Mouse (Mus musculus): ENCODE results near the gene Ush1g.

The Ush1g gene

DNA sequence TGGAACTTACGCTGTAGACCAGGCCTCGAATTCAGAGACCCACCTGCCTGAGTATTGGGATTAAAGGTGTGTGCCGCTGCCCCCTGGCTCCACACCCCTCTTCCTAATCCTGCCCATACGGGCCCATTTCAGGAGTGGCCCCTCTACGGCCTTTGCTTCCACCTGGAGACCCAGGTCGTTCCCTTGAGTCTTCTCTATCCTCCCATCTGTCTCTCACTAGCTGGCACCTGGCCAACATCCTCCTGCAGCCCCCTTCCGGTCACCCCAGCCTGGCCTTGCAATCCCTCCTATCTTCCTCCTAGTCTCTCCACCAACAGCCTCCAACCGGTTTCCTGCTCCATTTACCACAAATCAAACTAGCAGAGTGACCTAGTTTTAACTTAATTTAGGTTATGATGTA is 32.0 kb downstream of the Ush1g start:
- no peak for DNase-seq (ENCODE audit: low read depth, low spot score)

GRCm38 (mm10) chr11:115288305-115288704 is 33.5 kb downstream of the Ush1g start:
- no peak for DNase-seq (ENCODE audit: low read depth, low spot score)

DNA sequence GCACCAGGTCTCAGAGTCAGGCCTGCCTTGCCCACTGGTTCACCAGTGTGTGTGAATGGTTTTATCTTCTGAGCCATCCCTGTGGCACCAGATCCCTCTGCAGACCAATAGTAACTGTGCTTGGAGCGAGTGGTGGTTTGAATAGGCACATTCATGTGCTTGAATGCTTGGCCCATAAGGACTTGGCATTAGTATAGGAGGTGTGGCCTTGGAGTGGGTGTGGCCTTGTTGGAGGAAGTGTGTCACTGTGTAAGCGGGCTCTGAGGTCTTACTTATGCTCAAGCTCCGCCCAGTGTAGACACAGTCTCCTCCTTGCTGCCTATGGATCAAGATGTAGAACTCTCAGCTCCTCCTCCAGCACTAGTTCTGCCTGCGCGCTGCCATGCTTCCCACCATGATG is 34.5 kb downstream of the Ush1g start:
- no peak for DNase-seq (ENCODE audit: low read depth, low spot score)

GRCm38 (mm10) chr11:115286201-115286993 is 35.4 kb downstream of the Ush1g start:
- DNase-seq (ENCODE audit: low read depth, low spot score): no peak

- no peak for DNase-seq (ENCODE audit: low read depth, low spot score)
These were observed 36.6 kb downstream of the Ush1g start for GRCm38 (mm10) chr11:115285282-115285681.

DNA sequence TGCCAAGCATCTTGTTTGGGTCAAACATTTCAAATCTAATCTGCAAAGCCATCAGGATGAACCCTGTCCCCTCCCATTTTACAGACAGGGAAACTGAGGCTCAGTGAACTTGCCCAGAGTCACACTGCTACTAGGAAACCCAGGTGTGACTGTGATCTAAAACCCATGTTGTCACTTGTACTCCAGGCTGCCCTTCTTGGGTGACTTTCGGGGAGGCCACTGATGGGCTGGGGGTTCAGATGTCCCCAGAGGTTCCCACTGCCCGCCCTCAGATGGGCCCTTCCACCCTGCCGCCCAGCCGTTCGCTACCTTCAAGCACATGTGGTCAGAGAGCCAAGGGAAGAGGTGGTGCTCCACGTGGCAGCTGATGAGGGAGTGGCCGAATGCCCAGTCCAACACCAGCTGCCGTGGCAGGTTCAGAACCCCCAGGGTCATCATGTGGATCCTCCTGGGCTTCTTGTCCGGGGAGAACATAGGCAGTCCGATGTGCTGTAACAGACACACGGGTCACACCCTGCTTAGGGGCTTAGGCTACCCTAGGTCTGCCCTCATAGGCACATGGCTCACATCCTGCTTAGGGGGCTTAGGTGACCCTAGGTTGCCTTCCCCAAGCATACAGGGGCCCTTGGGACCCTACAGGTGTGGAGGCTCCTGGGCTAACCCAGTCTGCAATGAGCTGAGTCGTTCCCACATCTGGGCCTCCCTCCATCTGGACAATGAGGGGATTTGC is 37.8 kb downstream of the Ush1g start:
- DNase-seq (ENCODE audit: low read depth, low spot score): no peak

GRCm38 (mm10) chr11:115283486-115283765 is 38.4 kb downstream of the Ush1g start:
- DNase-seq (ENCODE audit: low read depth, low spot score): no peak

DNA sequence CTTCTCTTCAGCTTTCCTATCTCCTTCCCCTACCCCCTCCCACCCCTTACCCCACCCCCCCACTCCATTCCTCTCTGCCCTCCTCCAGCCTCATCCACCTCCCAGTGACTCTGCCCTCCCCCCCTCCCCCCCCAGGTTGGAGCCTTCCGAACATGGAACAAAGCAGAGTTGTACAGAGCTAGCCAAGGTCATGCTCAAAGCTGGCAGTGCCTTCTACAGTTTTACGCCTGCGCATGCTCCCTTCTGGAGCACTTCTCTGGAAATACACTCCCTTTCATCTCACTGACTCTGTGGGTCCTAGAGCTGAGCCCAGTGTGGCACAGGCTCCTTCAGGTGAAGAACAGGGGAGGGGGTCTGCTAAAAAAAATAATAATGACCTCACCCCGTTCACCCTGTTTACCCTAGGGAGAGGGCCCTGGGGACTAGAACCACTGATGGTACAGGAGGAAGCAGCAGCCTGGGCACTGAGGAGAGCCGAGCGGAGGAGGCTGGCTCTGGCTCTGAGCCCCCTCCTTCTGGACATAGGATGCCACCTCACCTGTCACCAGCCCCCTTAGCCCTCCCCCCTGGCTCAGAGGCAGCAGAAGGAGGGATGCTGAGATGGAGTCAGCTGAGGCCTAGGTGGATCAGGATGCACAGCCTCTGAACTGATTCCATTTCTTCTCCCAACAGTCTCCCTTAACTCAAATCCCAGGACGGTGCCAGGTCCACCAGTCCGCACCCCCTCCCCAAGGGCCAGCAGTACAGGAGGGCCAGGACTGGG is 38.9 kb downstream of the Ush1g start:
- no peak for DNase-seq (ENCODE audit: low read depth, low spot score)

GRCm38 (mm10) chr11:115282295-115282694 is 39.5 kb downstream of the Ush1g start:
- DNase-seq (ENCODE audit: low read depth, low spot score): no peak

DNA sequence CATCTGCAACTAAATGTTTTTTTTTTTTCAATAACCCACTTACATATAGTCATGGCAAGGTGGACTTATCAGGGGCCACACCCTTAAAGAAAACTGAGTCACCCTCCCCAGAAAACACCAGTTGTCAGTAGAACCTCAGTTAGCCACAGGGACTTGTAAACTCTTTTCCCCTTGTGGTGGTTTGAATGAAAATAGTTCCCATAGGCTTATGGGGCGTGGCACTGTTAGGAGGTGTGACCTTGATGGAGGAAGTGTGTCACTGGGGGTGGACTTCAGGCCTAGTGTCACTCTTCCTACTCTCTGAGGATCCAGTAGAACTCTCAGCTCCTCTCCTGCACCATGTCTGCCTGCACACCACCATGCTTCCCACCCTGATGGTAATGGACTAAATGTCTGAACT is 42.1 kb downstream of the Ush1g start:
- no peak for DNase-seq (ENCODE audit: low read depth, low spot score)

GRCm38 (mm10) chr11:115278176-115278575 is 43.7 kb downstream of the Ush1g start:
- DNase-seq (ENCODE audit: low read depth, low spot score): no peak

DNA sequence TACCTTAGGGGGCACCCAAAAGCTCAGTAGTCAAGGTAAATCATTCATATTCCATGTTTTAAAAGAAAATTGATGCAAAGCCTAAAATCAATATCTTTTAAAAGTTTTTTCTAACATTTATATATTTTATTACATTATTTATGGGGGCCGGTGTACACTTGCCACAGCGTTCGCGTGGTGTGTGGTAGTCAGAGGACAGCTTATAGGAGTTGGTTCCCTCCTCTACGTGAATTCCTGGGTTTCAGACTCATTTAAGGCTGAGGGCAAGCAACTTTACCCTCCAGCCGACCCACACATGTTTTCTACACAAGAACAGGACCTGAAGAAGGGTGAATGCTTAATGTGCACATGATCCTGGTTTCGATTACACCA is 44.3 kb downstream of the Ush1g start:
- DNase-seq (ENCODE audit: low read depth, low spot score): no peak

DNA sequence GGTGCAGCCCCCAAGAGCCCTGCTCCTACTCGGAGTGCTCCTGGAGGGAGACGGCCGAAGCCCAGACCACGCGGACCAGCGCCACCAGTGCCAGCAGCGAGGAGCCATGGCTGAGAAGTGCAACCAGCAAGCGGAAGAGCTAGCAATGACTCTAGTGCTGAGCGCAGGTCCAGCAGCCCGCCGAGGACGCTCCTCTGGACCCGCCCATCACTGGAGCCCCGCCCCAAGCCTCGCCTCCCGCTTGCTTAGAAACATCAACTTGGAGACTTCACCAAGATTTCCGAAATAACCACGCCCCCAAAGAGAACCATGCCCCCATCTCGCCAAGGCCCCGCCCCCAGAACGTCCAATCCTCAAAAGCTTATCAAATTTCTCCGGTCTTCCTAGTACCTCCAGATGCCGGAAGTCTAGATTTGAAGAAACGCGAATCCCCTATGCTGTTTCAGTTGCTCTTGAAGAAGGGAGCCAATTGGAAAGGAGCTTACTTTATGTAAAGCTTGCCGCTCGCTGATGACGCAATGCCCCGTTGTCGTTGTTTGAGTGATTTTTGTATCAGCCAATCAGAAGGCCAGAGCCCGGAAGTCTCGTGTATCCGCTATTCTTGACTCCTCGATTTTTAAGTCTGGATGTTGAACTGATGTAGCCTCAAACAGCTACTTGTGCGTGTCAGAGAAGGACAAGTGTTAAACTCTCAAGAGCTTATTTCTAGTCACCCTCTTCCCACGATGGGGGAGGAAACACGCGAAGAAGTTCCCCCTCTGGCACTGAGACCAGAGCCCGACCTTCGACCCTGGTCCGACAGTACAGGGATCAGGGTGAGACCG is 44.8 kb downstream of the Ush1g start, which contains the start of gene Fdxr:
Gene Fdxr, minus strand, starts transcription at position 271 of the 824 bp plus-strand sequence.
- DNase-seq (ENCODE audit: low read depth, low spot score): peak; percentile 100

- no peak for DNase-seq (ENCODE audit: low read depth, low spot score)
These were observed 45.9 kb downstream of the Ush1g start for GRCm38 (mm10) chr11:115275954-115276353.

DNA sequence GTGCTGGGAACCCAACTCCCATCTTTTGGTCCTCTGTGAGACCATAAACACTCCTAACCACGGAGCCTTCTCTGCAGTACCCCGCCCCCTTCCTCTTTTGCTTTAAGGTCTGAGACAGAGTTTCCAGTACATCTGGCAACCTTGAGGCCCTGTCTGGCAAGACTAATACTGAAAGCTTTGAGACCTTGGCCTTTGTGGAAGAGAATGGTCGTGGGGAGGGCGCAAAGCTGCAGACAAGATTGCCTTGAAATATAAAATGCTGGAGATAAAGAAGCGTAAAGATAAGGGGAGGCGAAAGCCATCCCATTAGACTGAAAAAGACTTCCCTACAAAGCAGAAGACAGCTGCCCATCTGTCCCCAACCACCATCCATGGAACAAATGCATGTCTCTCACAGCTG is 46.3 kb downstream of the Ush1g start:
- DNase-seq (ENCODE audit: low read depth, low spot score): peak; percentile 36

GRCm38 (mm10) chr11:115274771-115275170 is 47.1 kb downstream of the Ush1g start:
- no peak for DNase-seq (ENCODE audit: low read depth, low spot score)

DNA sequence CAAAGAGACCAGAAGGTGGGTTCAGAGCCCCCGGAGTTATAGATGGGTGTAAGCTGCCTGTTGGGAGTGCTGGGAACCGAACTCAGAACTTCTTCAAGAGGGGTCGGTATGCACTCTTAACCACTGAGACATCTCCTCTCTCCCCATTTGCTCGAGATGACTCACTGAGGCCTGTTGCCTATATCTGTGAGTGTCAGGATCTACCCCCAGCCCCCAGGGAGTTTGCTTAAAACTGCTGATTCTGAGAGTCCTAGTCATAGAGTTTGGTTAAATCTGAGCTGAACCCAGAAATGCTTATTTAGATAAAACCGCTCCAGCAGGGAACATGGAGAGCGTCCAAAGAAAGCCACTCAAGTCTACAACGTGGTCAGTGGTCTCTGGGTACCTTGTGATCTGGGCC is 47.7 kb downstream of the Ush1g start:
- DNase-seq (ENCODE audit: low read depth, low spot score): no peak

GRCm38 (mm10) chr11:115273735-115274134 is 48.1 kb downstream of the Ush1g start:
- DNase-seq (ENCODE audit: low read depth, low spot score): no peak

- DNase-seq (ENCODE audit: low read depth, low spot score): no peak
These were observed 48.8 kb downstream of the Ush1g start for GRCm38 (mm10) chr11:115272894-115273498.

DNA sequence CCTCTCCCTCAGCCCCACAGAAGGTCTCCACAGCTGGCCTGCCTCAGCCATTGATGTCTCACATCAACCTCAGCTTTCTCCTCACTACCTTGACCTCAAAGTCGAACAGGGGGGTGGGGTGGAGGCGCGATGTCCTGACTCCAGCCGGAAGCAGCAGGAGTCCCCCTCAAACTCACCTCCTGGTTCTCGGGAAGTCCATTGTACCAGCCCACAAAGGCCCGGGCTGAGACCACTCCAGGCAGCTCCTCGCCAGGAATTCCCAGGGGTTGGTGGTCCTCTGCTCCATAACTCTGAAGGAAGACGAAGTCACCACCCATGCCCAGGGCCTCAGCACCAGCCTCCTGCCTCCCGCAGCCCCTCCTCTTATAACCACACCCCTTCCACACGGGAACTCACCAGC is 50.4 kb downstream of the Ush1g start:
- DNase-seq (ENCODE audit: low read depth, low spot score): no peak

DNA sequence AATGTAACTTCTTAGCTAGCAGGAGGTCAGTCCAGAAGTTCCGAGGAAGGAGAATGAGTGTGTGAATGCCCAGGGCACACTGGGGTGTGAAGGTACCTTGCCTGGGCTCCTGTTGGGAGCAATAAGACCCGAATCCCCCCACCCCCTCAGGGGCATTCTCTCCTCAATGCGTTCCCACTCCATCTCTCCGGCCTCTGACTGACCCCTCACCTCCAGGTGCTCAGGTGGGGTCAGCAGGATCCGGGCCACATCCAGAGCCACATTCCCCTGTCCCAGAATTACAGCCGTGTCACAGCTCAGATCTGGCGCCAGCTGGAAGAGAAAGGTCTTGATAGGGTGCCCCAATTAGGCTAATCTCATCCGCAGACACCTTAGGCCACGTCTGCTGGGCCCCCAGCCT is 50.8 kb downstream of the Ush1g start:
- DNase-seq (ENCODE audit: low read depth, low spot score): no peak

Data from CD4-positive helper T cell, adult 2 months (primary cell).